ENCODE assay signal across 8 mouse cellular contexts in the genomic region with DNA sequence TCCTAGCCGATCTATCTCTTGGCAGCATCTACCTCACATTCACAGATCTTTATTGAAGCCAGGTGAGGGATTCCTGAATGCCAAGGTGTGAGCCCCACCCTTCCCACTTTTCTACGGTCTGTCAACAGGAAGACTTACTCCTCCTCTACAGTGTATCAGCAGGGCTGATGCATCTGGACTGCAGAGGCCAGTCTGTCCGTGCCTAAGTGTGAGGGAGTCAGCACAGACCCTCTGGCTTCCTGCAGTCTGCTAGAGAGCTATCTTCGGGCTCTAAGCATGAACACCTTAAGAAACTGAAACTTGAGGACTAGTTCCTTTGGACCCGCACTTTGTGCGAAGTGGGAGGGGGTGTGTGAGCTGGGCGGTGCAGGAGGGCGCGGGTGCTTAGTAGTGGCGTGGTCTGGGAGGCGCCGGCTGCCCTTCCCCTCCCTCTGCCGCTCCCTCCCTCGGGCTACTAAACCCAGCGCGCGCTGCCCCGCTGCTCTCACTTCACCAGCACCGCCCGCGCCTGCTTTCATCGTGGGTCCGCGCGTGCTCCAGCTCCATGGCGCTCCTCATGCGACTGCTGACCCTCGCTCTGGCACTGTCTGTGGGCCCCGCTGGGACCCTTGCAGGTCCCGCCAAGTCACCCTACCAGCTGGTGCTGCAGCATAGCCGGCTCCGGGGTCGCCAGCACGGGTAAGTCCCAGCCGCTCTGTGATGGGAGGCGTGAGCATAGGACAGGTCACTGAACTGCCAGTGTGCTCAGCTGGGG. TPM values are rescaled to one million over a fixed set of nuclear protein-coding genes. Genes with fewer than 3 reads are reported as not detected.
DNase-seq lines count a peak whose midpoint lies in the region; ATAC-seq lines count a peak whose summit lies in the region.

Tgfbi (plus strand) TSS at position 421 of the 754 bp plus-strand sequence.

- ATAC-seq in cerebellum, adult (ENCODE audit: insufficient number of reproducible peaks, low FRiP score, low TSS enrichment): no peak
- ATAC-seq in forebrain, embryonic 16.5 days: peak; percentile 56
- peak; percentile 55 to 65 for ATAC-seq in hematopoietic stem cell, adult 5-6 weeks (replicated peaks in 1 of 2; ENCODE audit: insufficient read depth in 1 of 2, low FRiP score in 2 of 2, low TSS enrichment in 1 of 2, low read depth in 1 of 2, poor library complexity in 2 of 2, severe bottlenecking in 2 of 2)
- ATAC-seq in limb, embryonic 13.5 days (ENCODE audit: low FRiP score, low read depth): peak; percentile 81
- ATAC-seq in midbrain, embryonic 11.5 days (ENCODE audit: low FRiP score): peak; percentile 65
- ATAC-seq in stomach, embryonic 15.5 days (ENCODE audit: insufficient read depth, low FRiP score, low read depth): peak; percentile 76

- H3K9me3 ChIP-seq in forebrain, embryonic 16.5 days (ENCODE audit: control insufficient read depth, low read length): no peaks in the 10 kb centered on the region
- no peaks in the 10 kb centered on the region for H3K9me3 ChIP-seq in limb, embryonic 13.5 days
- no peaks in the 10 kb centered on the region for H3K9me3 ChIP-seq in midbrain, embryonic 11.5 days (ENCODE audit: control insufficient read depth, low read length)
- no peaks in the 10 kb centered on the region for H3K9me3 ChIP-seq in stomach, embryonic 15.5 days

- H3K4me2 ChIP-seq in forebrain, embryonic 16.5 days (ENCODE audit: low read length): peak within 1 kb of the TSS; percentile 94
- peak within 1 kb of the TSS; percentile 94 for H3K4me2 ChIP-seq in limb, embryonic 13.5 days (replicated peaks)
- H3K4me2 ChIP-seq in midbrain, embryonic 11.5 days: peak within 1 kb of the TSS; percentile 94
- H3K4me2 ChIP-seq in stomach, embryonic 15.5 days: peak within 1 kb of the TSS; percentile 96

- H3K4me1 ChIP-seq in forebrain, embryonic 16.5 days (replicated peaks; ENCODE audit: control insufficient read depth, insufficient read depth, low read length): peaks cover 19% of the 10 kb centered on the region
- peaks cover 92% of the 10 kb centered on the region for H3K4me1 ChIP-seq in limb, embryonic 13.5 days
- peaks cover 12% of the 10 kb centered on the region for H3K4me1 ChIP-seq in midbrain, embryonic 11.5 days (ENCODE audit: control insufficient read depth, insufficient read depth, low read length)
- peaks cover 48% of the 10 kb centered on the region for H3K4me1 ChIP-seq in stomach, embryonic 15.5 days

- peak; percentile 50 to 58 for DNase-seq in cerebellum, postnatal 10 days
- DNase-seq in adrenal gland, postnatal 36 days: peak; percentile 70 to 81
- peak; percentile 97 for DNase-seq in midbrain, embryonic 11.5 days (ENCODE audit: low spot score, missing footprints)

- 2% methylated on average over 34 of the region's 36 CpGs for WGBS in forebrain, embryonic 16.5 days
- WGBS in limb, embryonic 13.5 days: 1% methylated on average over 34 of the region's 36 CpGs
- 3% methylated on average over 36 of the region's 36 CpGs for WGBS in midbrain, embryonic 11.5 days
- WGBS in stomach, embryonic 15.5 days: 3% methylated on average over 32 of the region's 36 CpGs

- H3K27ac ChIP-seq in forebrain, embryonic 16.5 days (ENCODE audit: low read length): no peak within 1 kb of the TSS
- peak within 1 kb of the TSS; percentile 70 for H3K27ac ChIP-seq in limb, embryonic 13.5 days
- no peak within 1 kb of the TSS for H3K27ac ChIP-seq in midbrain, embryonic 11.5 days (ENCODE audit: low read depth, low read length)
- H3K27ac ChIP-seq in stomach, embryonic 15.5 days: peak within 1 kb of the TSS; percentile 41; the same call in 1 of the 2 replicates

- peak within 1 kb of the TSS; percentile 62 for H3K9ac ChIP-seq in forebrain, embryonic 16.5 days (replicated peaks; ENCODE audit: low read depth, low read length)
- peak within 1 kb of the TSS; percentile 82 for H3K9ac ChIP-seq in limb, embryonic 13.5 days
- peak within 1 kb of the TSS; percentile 68 for H3K9ac ChIP-seq in midbrain, embryonic 11.5 days (ENCODE audit: low read length)
- peak within 1 kb of the TSS; percentile 45 for H3K9ac ChIP-seq in stomach, embryonic 15.5 days

- H3K27me3 ChIP-seq in forebrain, embryonic 16.5 days (replicated peaks; ENCODE audit: control insufficient read depth, insufficient read depth, low read length): peaks cover 14% of the 10 kb centered on the region
- H3K27me3 ChIP-seq in limb, embryonic 13.5 days: no peaks in the 10 kb centered on the region
- peaks cover 22% of the 10 kb centered on the region for H3K27me3 ChIP-seq in midbrain, embryonic 11.5 days (ENCODE audit: control insufficient read depth, insufficient read depth, low read length)
- no peaks in the 10 kb centered on the region; the same call in 1 of the 2 replicates for H3K27me3 ChIP-seq in stomach, embryonic 15.5 days (replicated peaks)

- peak within 1 kb of the TSS; percentile 48 for H3K4me3 ChIP-seq in forebrain, embryonic 16.5 days (replicated peaks; ENCODE audit: low read length)
- H3K4me3 ChIP-seq in limb, embryonic 13.5 days: peak within 1 kb of the TSS; percentile 62
- H3K4me3 ChIP-seq in midbrain, embryonic 11.5 days (ENCODE audit: low read depth, low read length): peak within 1 kb of the TSS; percentile 44
- peak within 1 kb of the TSS; percentile 58 for H3K4me3 ChIP-seq in stomach, embryonic 15.5 days (replicated peaks)

- H3K36me3 ChIP-seq in forebrain, embryonic 16.5 days (ENCODE audit: control insufficient read depth, insufficient read depth): no peaks in the 10 kb centered on the region
- H3K36me3 ChIP-seq in limb, embryonic 13.5 days: peaks cover 4% of the 10 kb centered on the region; the same call in 1 of the 2 replicates
- no peaks in the 10 kb centered on the region for H3K36me3 ChIP-seq in midbrain, embryonic 11.5 days (ENCODE audit: control insufficient read depth, insufficient read depth, low read length)
- no peaks in the 10 kb centered on the region for H3K36me3 ChIP-seq in stomach, embryonic 15.5 days

RNA-seq across cellular contexts. Expression of gene Tgfbi, which starts in this region (rescaled TPM):
- total RNA-seq in adrenal gland, postnatal 36 days (2021): 10 to 100 TPM; 33.1 to 50.2 TPM
- 3.8 and 4.7 TPM in 2 replicates for polyA plus RNA-seq in forebrain, embryonic 16.5 days (2015; fragmentation: Nextera tagmentation; extraction: Ambion mirVana)
- total RNA-seq in hematopoietic stem cell, adult 5-6 weeks (2017): 17.4 and 25.6 TPM in 2 replicates
- polyA plus RNA-seq in limb, embryonic 13.5 days (2015; fragmentation: Nextera tagmentation; extraction: Ambion mirVana): 180 and 183 TPM in 2 replicates
- polyA plus RNA-seq in midbrain, embryonic 11.5 days (2014; fragmentation: Nextera tagmentation; extraction: Ambion mirVana): 20.2 and 25.3 TPM in 2 replicates
- polyA plus RNA-seq in stomach, embryonic 15.5 days (2015; fragmentation: Nextera tagmentation; extraction: Ambion mirVana): 158 and 165 TPM in 2 replicates

Comparison
In these comparisons a context has a peak if more than half of its experiments do, and no peak if none do; other contexts are left out.
1. H3K27ac ChIP-seq: peak in limb, embryonic 13.5 days (single experiment) and stomach, embryonic 15.5 days (single experiment); none in forebrain, embryonic 16.5 days (single experiment) and midbrain, embryonic 11.5 days (single experiment).
2. Peak in every context shown above with its lines, with median percentiles within 50 percentile points of each other: DNase-seq, H3K4me2 ChIP-seq, H3K4me3 ChIP-seq and H3K9ac ChIP-seq.